Mouse (Mus musculus) kidney, adult 2 months (tissue): ENCODE data around the gene Nuak1.

Source experiments
- CTCF ChIP-seq: fragments of 200-500 bp; conservative IDR thresholded peaks from 2 replicates; pipeline ENCODE4 v1.5.1; 2011; ENCODE audit warnings: low read depth, mild to moderate bottlenecking, control low read depth, low read length, moderate library complexity, mixed read lengths; ENCODE audit not compliant: insufficient read depth, insufficient read length
- POLR2A ChIP-seq: fragments of 200-500 bp; IDR thresholded peaks from one replicate; pipeline ENCODE4 v1.6.1; 2011; ENCODE audit warnings: low read depth, low read length, control low read depth

GRCm38 (mm10) chr10:84437166-84438048 lies 3.0 kb downstream of the Nuak1 start:
- TF ChIP-seq CTCF: no peak
- no peak for TF ChIP-seq POLR2A
